Mouse (Mus musculus): ENCODE measurements at regions not wholly inside any gene's neighbourhood (a gene's known extent, or its start where the extent isn't known, plus 50 kb on each side); places are given as distances from the start of the nearest gene placed in this dataset.
"Not testable (repeated sequence)": the region's sequence is repeated elsewhere in the genome, so short reads cannot be mapped to it uniquely, and the experiment has no call there.

DNA sequence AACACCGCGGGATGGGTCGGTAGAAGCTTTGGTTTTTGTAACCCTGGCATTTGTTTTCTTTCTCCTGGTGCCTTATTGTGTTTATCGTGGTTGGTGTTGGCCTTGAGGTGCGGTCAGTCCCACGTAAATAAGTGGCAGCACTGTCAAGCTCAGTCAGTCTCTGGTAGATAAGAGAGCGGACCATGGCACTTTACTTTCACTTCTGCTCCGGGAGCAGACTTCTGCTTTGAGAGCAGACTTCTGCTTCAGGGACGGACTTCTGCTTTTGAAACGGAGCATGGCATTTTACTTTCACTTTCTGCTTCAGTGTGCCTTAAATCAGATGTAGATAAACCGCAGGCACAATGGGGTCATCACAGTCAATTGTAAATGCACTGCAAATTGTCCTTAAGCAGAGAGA lies 54.3 kb upstream of the Ccdc66 start:
- not testable (repeated sequence) for H3K9me3 ChIP-seq (ENCODE audit: control insufficient read depth, low read length); ATAC-seq (ENCODE audit: low FRiP score, low TSS enrichment); H3K9ac ChIP-seq (replicated peaks; ENCODE audit: low read length); H3K4me2 ChIP-seq (ENCODE audit: low read length); DNase-seq; H3K4me1 ChIP-seq (ENCODE audit: control insufficient read depth, insufficient read depth, low read length); H3K4me3 ChIP-seq (replicated peaks; ENCODE audit: low read depth, low read length); H3K27me3 ChIP-seq (ENCODE audit: control insufficient read depth, insufficient read depth, low read length); H3K27ac ChIP-seq (replicated peaks; ENCODE audit: low read depth, low read length); H3K36me3 ChIP-seq (ENCODE audit: control insufficient read depth, insufficient read depth, low read length)
- WGBS: 94% methylated on average over 11 of the region's 11 CpGs

GRCm38 (mm10) chr14:27561974-27562373 lies 53.7 kb upstream of the Ccdc66 start:
- H3K4me1 ChIP-seq (ENCODE audit: control insufficient read depth, insufficient read depth, low read length); H3K27me3 ChIP-seq (ENCODE audit: control insufficient read depth, insufficient read depth, low read length); H3K36me3 ChIP-seq (ENCODE audit: control insufficient read depth, insufficient read depth, low read length); H3K9me3 ChIP-seq (ENCODE audit: control insufficient read depth, low read length); H3K4me2 ChIP-seq (ENCODE audit: low read length); H3K4me3 ChIP-seq (replicated peaks; ENCODE audit: low read depth, low read length); H3K9ac ChIP-seq (replicated peaks; ENCODE audit: low read length); H3K27ac ChIP-seq (replicated peaks; ENCODE audit: low read depth, low read length); ATAC-seq (ENCODE audit: low FRiP score, low TSS enrichment); DNase-seq: not testable (repeated sequence)
- 89% methylated on average over 9 of the region's 9 CpGs for WGBS

DNA sequence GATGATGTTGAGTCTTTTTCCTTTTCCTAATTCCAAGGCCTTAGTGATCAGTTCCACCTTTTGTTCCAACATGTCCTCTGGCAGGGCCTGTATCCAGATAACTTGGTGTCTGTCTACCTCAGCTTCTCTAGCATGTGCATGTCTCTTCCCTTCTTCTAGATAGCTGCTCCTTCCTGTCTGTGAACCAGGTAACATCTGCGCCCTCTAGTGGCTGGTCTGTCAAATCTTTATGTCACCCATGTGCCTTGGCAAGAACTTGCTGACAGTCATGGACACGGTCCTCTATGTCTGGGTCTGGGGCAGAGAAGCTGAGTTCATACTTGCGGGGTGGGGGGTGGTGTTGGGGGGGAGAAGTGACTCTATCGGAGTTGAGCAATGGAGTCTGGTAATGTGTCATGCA lies 52.2 kb upstream of the Ccdc66 start:
- no peaks in the 10 kb centered on the region for H3K27me3 ChIP-seq (ENCODE audit: control insufficient read depth, insufficient read depth, low read length)
- ATAC-seq (ENCODE audit: low FRiP score, low TSS enrichment): no peak
- no peak overlapping the region for H3K27ac ChIP-seq (replicated peaks; ENCODE audit: low read depth, low read length)
- H3K9me3 ChIP-seq (ENCODE audit: control insufficient read depth, low read length): no peaks in the 10 kb centered on the region
- H3K36me3 ChIP-seq (ENCODE audit: control insufficient read depth, insufficient read depth, low read length): no peaks in the 10 kb centered on the region
- H3K4me1 ChIP-seq (ENCODE audit: control insufficient read depth, insufficient read depth, low read length): no peaks in the 10 kb centered on the region
- WGBS: 56% methylated on average over 4 of the region's 4 CpGs
- peak; percentile 81 for DNase-seq
- H3K4me3 ChIP-seq (replicated peaks; ENCODE audit: low read depth, low read length): no peak overlapping the region
- H3K9ac ChIP-seq (replicated peaks; ENCODE audit: low read length): no peak overlapping the region
- no peak overlapping the region for H3K4me2 ChIP-seq (ENCODE audit: low read length)

GRCm38 (mm10) chr14:27558794-27559491 lies 50.7 kb upstream of the Ccdc66 start:
- H3K4me2 ChIP-seq (ENCODE audit: low read length): no peak overlapping the region
- DNase-seq (no peak), ATAC-seq (ENCODE audit: low FRiP score, low TSS enrichment) (no peak)
- H3K4me1 ChIP-seq (ENCODE audit: control insufficient read depth, insufficient read depth, low read length): no peaks in the 10 kb centered on the region
- H3K36me3 ChIP-seq (ENCODE audit: control insufficient read depth, insufficient read depth, low read length): no peaks in the 10 kb centered on the region
- no peak overlapping the region for H3K9ac ChIP-seq (replicated peaks; ENCODE audit: low read length)
- H3K27me3 ChIP-seq (ENCODE audit: control insufficient read depth, insufficient read depth, low read length): no peaks in the 10 kb centered on the region
- WGBS: 74% methylated on average over 3 of the region's 3 CpGs
- no peaks in the 10 kb centered on the region for H3K9me3 ChIP-seq (ENCODE audit: control insufficient read depth, low read length)
- no peak overlapping the region for H3K4me3 ChIP-seq (replicated peaks; ENCODE audit: low read depth, low read length)
- no peak overlapping the region for H3K27ac ChIP-seq (replicated peaks; ENCODE audit: low read depth, low read length)
